Mouse (Mus musculus) heart, adult 10 weeks (tissue): ENCODE measurements around the gene Fahd2a. TPM values are rescaled to one million over a fixed set of nuclear protein-coding genes. Genes with fewer than 3 reads are reported as not detected.

Source experiments
- polyA plus RNA-seq: library from polyadenylated mRNA; stranded (reverse); fragments of 350-450 nt; fragmentation: Illumina TruSeq; extraction: RNeasy Lipid Tissue Mini Kit (QIAGEN cat#74804); gene quantifications from one replicate; pipeline ENCODE4 v1.2.3, GENCODE M21; 2014; ENCODE audit warnings: low read depth, low replicate concordance

Gene Fahd2a
- 40.6 TPM for polyA plus RNA-seq

GRCm38 (mm10) chr2:127444055-127444789, at the start of gene Fahd2a:
Gene Fahd2a, minus strand, starts transcription at chr2:127444565.

GRCm38 (mm10) chr2:127424977-127425376, 19.4 kb downstream of the Fahd2a start, which contains the start of gene Gpat2:
Gene Gpat2, plus strand, starts transcription at chr2:127425199.

Other genes with a start within 250 kb of the Fahd2a start
- 0.55 TPM for gene 1810024B03Rik, start 236.3 kb downstream of the Fahd2a start, polyA plus RNA-seq
- 52.0 TPM for gene Snrnp200, start 236.2 kb downstream of the Fahd2a start, polyA plus RNA-seq
- 60.3 TPM for gene Ciao1, start 196.7 kb downstream of the Fahd2a start, polyA plus RNA-seq
- gene Tmem127, start 196.7 kb downstream of the Fahd2a start, polyA plus RNA-seq: 29.0 TPM
- 160 TPM for gene Stard7, start 174.3 kb downstream of the Fahd2a start, polyA plus RNA-seq
- 0.94 TPM for gene Dusp2, start 108.4 kb downstream of the Fahd2a start, polyA plus RNA-seq
- gene Astl, start 105.9 kb downstream of the Fahd2a start, polyA plus RNA-seq: not detected
- 0.73 TPM for gene Adra2b, start 81.4 kb downstream of the Fahd2a start, polyA plus RNA-seq
- 0.16 TPM for gene Gpat2, start 19.4 kb downstream of the Fahd2a start, polyA plus RNA-seq
- gene Kcnip3, start 77.5 kb upstream of the Fahd2a start, polyA plus RNA-seq: 1.2 TPM
- not detected for gene Prom2, start 96.9 kb upstream of the Fahd2a start, polyA plus RNA-seq
- gene Zfp661, start 142.5 kb upstream of the Fahd2a start, polyA plus RNA-seq: 2.4 TPM
- 109 TPM for gene Mrps5, start 142.7 kb upstream of the Fahd2a start, polyA plus RNA-seq
- 13.2 TPM for gene Mal, start 212.1 kb upstream of the Fahd2a start, polyA plus RNA-seq